Mouse (Mus musculus) limb, embryonic 14.5 days (tissue): ENCODE measurements around the gene Nos1ap. TPM values are rescaled to one million over a fixed set of nuclear protein-coding genes. Genes with fewer than 3 reads are reported as not detected.

Source experiments
- ATAC-seq: fragments of 200-750 bp; cut with Nextera tagmentation; 2 replicates; pipeline ENCODE4 v1.8.0; 2017; ENCODE audit warnings: low read depth, moderate number of reproducible peaks, moderate TSS enrichment; ENCODE audit not compliant: low FRiP score
- DNase-seq: peaks from one replicate; pipeline ENCODE4 v3.0.0-alpha.2; 2015; ENCODE audit warnings: low spot score
- H3K27ac ChIP-seq: fragments of 300-500 bp; sonication (generic); replicated peaks from 2 replicates; pipeline ENCODE4 v1.5.1; 2014; ENCODE audit warnings: low read depth, mild to moderate bottlenecking, low read length, moderate library complexity, mixed read lengths
- H3K27me3 ChIP-seq: fragments of 300-500 bp; sonication (generic); 2 replicates; pipeline ENCODE4 v1.6.1; 2014; ENCODE audit warnings: low read length, mixed read lengths; ENCODE audit not compliant: control insufficient read depth, insufficient read depth
- H3K36me3 ChIP-seq: fragments of 300-500 bp; sonication (generic); 2 replicates; pipeline ENCODE4 v1.6.1; 2014; ENCODE audit warnings: mild to moderate bottlenecking, low read length, moderate library complexity, mixed read lengths; ENCODE audit not compliant: control insufficient read depth, insufficient read depth
- H3K4me1 ChIP-seq: fragments of 300-500 bp; sonication (generic); 2 replicates; pipeline ENCODE4 v1.6.1; 2014; ENCODE audit warnings: antibody characterized with exemption, low read length, mixed read lengths; ENCODE audit not compliant: control insufficient read depth, insufficient read depth
- H3K4me2 ChIP-seq: fragments of 300-500 bp; sonication (generic); replicated peaks from 2 replicates; pipeline ENCODE4 v1.6.1; 2014; ENCODE audit warnings: low read depth, mild to moderate bottlenecking, low read length, moderate library complexity; ENCODE audit not compliant: severe bottlenecking
- H3K4me3 ChIP-seq: fragments of 300-500 bp; sonication (generic); replicated peaks from 2 replicates; pipeline ENCODE4 v1.5.1; 2014; ENCODE audit warnings: low read length
- H3K9ac ChIP-seq: fragments of 300-500 bp; sonication (generic); 2 replicates; pipeline ENCODE4 v1.6.1; 2014; ENCODE audit warnings: mild to moderate bottlenecking, low read depth, low read length, moderate library complexity; ENCODE audit not compliant: severe bottlenecking
- H3K9me3 ChIP-seq: fragments of 300-500 bp; sonication (generic); 2 replicates; pipeline ENCODE4 v1.6.1; 2016; ENCODE audit warnings: low read length; ENCODE audit not compliant: control insufficient read depth
- POLR2A ChIP-seq: fragments of 200-500 bp; IDR thresholded peaks from 2 replicates; pipeline ENCODE4 v1.8.0; 2012; ENCODE audit warnings: inconsistent platforms, mild to moderate bottlenecking, moderate library complexity, borderline replicate concordance; ENCODE audit not compliant: insufficient read depth, insufficient read length; ENCODE audit errors: extremely low read depth
- WGBS: fragments of 180-500 bp; shearing (Covaris S2); extraction: QIAGEN DNeasy Blood & Tissue Kit; methylation state at CpG from one replicate; pipeline ENCODE4 v1.1.7; 2014; 5-methylcytosine and 5-hydroxymethylcytosine counted together
- polyA plus RNA-seq, 2 experiments: library from polyadenylated mRNA; depleted of rRNA in 1 of 2; stranded (reverse) in 1 of 2; unstranded in 1 of 2; fragments of >200 nt; fragmentation: Nextera tagmentation in 1 of 2; extraction: Ambion mirVana in 1 of 2; gene quantifications; 2 replicates each; pipeline versions ENCODE4 v1.2.1 to v1.2.3; 2012 to 2014

Nos1ap gene
- polyA plus RNA-seq, 2 experiments: 10.2 to 11.6 TPM

GRCm38 (mm10) chr1:170630489-170630888 lies 40.8 kb upstream of the Nos1ap start:
- no peak overlapping the region for H3K27ac ChIP-seq
- 85% methylated on average over 4 of the region's 4 CpGs for WGBS
- no peak overlapping the region for H3K9ac ChIP-seq
- H3K4me3 ChIP-seq: no peak overlapping the region
- TF ChIP-seq POLR2A: no peak
- no peaks in the 10 kb centered on the region for H3K4me1 ChIP-seq
- no peaks in the 10 kb centered on the region for H3K27me3 ChIP-seq
- no peak for ATAC-seq
- H3K36me3 ChIP-seq: no peaks in the 10 kb centered on the region
- no peak for DNase-seq
- no peaks in the 10 kb centered on the region for H3K9me3 ChIP-seq
- no peak overlapping the region for H3K4me2 ChIP-seq

- Histone ChIP-seq H3K9ac (no peak overlapping the region), H3K27me3 (no peaks in the 10 kb centered on the region), H3K27ac (no peak overlapping the region), H3K4me3 (no peak overlapping the region), H3K9me3 (peaks cover 5% of the 10 kb centered on the region; the same call in 1 of the 2 replicates), H3K4me1 (no peaks in the 10 kb centered on the region), H3K4me2 (no peak overlapping the region), H3K36me3 (no peaks in the 10 kb centered on the region)
- DNase-seq: no peak
- ATAC-seq: no peak
- 93% methylated on average over 1 of the region's 1 CpGs for WGBS
- TF ChIP-seq POLR2A: no peak
Measured at GRCm38 (mm10) chr1:170623432-170623831, 33.8 kb upstream of the Nos1ap start.

- ATAC-seq (no peak), DNase-seq (no peak)
- H3K9me3 ChIP-seq: peaks cover 5% of the 10 kb centered on the region; the same call in 1 of the 2 replicates
- H3K4me1 ChIP-seq: no peaks in the 10 kb centered on the region
- no peak overlapping the region for H3K27ac ChIP-seq
- no peak overlapping the region for H3K9ac ChIP-seq
- H3K4me3 ChIP-seq: no peak overlapping the region
- WGBS: 58% methylated on average over 5 of the region's 5 CpGs
- H3K36me3 ChIP-seq: no peaks in the 10 kb centered on the region
- no peaks in the 10 kb centered on the region for H3K27me3 ChIP-seq
- no peak overlapping the region for H3K4me2 ChIP-seq
- no peak for TF ChIP-seq POLR2A
Measured at GRCm38 (mm10) chr1:170622934-170623333, 33.3 kb upstream of the Nos1ap start.

GRCm38 (mm10) chr1:170619686-170620374 lies 30.2 kb upstream of the Nos1ap start:
- H3K4me3 ChIP-seq: no peak overlapping the region
- no peak for TF ChIP-seq POLR2A
- WGBS: 85% methylated on average over 2 of the region's 2 CpGs
- DNase-seq: no peak
- no peak for ATAC-seq
- no peaks in the 10 kb centered on the region for H3K27me3 ChIP-seq
- peaks cover 5% of the 10 kb centered on the region; the same call in 1 of the 2 replicates for H3K9me3 ChIP-seq
- H3K27ac ChIP-seq: no peak overlapping the region
- H3K9ac ChIP-seq: no peak overlapping the region
- H3K4me2 ChIP-seq: no peak overlapping the region
- no peaks in the 10 kb centered on the region for H3K36me3 ChIP-seq
- no peaks in the 10 kb centered on the region for H3K4me1 ChIP-seq

GRCm38 (mm10) chr1:170612968-170613872 lies 23.6 kb upstream of the Nos1ap start:
- ATAC-seq (peak; percentile 90), DNase-seq (peak; percentile 86)
- no peaks in the 10 kb centered on the region for H3K36me3 ChIP-seq
- WGBS: 59% methylated on average over 18 of the region's 18 CpGs
- H3K27me3 ChIP-seq: no peaks in the 10 kb centered on the region
- no peaks in the 10 kb centered on the region for H3K4me1 ChIP-seq
- no peak overlapping the region for H3K9ac ChIP-seq
- H3K27ac ChIP-seq: no peak overlapping the region
- H3K9me3 ChIP-seq: no peaks in the 10 kb centered on the region
- no peak for TF ChIP-seq POLR2A
- no peak overlapping the region for H3K4me2 ChIP-seq
- no peak overlapping the region for H3K4me3 ChIP-seq
